Mouse (Mus musculus): ENCODE data around the gene Wbp1.
A peak's percentile ranks its signal among the peaks of the same experiment; 100 is the strongest.

Gene Wbp1

DNA sequence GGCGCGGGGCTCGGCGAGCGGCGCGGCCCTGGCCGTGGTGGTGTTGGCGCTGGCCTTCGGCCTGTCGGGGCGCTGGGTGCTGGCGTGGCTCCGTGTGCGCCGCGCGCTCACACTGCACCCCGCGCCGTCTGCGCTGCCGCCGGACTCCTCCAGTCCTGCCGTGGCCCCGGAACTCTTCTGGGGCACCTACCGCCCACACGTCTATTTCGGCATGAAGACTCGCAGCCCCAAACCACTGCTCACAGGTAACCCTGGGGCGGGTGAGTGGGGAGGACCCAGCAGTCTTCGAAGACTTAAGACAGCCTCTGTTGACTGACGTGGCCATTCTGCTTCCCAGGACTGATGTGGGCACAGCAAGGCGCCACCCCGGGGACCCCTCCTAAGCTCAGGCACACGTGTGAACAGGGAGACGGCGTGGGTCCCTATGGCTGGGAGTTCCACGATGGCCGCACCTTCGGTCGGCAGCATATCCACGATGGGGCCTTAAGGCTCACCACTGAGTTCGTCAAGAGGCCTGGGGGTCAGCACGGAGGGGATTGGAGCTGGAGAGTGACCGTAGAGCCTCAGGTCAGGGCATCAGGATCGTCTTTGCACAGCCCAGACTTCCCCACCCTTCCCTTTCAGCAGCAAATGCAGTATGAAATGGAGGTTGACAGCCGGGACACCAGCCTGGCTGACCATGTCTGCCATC is 5.5 kb downstream of the Wbp1 start:
- DNase-seq, result no peak

DNA sequence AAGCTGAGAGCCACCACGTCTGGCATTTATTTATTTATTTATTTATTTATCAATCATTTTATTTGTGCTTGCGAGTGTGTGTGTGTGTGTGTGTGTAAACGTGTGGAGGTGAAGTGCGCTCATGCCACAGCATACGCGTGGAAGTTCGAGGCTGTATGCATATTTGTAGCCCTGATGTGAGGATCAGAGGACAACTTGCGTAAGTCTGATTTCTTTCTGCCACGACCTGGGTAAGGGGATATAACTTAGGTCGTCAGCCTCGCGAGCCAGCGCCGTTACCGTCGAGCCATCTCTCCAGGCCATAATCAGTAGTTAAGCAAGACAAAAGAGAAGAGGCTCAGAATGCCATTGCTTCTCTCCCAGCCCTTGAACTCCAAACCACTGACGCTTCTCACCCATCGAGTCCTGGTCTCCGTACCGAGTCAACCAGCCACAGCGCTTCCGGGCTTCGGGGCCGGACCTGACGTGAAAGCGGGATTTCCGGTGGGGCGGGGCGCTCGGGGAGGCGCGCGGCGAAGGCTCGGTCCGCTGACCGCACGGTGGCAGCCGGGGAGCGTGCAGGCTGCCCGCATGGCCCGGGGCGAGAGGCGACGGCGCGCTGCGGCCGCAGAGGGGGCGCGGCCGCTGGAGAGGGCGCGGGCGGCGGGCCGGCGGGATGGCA is 6.2 kb downstream of the Wbp1 start, which contains the start of gene Mogs:
Gene Mogs (plus strand): TSS at position 486 of the 661 bp plus-strand sequence.
- peak; percentile 96 for DNase-seq

DNA sequence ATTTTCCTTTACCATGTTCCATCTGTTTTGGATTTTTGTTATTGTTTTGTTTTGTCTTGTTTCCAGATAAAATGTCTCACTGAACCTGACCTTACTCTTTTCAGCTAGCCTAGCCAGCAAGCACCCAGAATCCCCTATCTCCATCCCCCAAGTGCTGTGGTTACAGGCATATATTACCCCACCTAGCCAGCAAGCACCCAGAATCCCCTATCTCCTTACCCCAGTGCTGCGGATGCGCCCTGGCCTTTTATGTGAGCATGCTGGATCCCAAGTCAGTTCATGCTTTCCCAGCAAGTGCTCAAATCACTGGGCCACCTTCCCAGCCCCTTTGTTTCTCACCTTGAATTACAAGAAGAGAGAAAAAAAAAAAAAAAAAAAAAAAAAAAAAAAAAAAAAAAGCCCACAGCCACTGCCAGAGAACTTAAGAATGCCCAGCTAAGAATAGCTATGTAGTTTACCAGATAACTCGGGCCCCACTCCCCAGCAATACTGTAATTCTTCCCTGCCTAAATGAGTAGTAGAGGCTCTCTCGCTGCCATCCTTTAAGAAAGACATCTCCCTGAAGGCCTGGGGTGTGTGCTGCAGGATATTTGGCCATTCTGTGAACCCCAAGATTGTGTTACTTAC is 9.7 kb downstream of the Wbp1 start:
- no peak for DNase-seq

DNA sequence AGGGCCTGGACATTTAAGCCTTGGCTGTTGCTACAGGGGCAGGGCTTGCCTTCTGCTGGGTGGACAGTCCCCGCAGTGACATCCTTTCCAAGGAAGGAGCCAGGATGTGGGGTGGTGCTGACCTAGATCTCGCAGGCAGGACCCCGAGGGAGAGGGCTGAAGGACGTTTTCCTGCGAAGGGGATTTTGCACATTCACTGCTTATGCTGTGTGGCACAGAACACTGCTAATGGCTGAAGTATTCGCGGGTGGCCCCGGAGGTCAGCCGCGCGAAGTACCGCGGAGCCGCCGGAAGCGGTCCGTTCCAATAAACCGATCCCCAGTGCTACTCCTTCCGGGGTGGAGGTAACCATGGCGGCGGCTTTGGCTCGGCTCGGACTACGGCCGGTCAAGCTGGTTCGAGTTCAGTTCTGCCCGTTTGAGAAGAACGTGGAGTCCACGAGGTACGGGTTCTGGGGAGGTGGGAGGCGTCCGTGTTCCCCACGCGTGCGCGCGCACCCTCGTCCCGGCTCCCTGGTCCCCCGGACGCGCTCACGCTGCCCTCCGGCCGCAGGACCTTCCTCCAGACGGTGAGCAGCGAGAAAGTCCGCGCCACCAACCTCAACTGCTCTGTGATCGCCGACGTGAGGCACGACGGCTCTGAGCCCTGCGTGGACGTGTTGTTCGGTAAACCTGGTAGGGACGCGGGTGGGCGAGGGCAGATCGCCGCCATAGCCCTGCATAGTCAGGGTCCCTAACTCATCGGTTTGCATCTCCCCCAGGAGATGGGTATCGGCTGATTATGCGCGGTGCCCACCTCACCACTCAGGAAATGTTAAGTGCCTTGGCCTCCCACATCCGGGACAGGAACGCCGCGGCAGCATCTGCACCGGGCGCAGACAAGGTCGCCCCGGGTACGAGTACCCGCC is 12.3 kb downstream of the Wbp1 start, which contains the start of gene Mrpl53:
Gene Mrpl53 (plus strand): TSS at position 279 of the 907 bp plus-strand sequence.
- peak; percentile 89 for DNase-seq

DNA sequence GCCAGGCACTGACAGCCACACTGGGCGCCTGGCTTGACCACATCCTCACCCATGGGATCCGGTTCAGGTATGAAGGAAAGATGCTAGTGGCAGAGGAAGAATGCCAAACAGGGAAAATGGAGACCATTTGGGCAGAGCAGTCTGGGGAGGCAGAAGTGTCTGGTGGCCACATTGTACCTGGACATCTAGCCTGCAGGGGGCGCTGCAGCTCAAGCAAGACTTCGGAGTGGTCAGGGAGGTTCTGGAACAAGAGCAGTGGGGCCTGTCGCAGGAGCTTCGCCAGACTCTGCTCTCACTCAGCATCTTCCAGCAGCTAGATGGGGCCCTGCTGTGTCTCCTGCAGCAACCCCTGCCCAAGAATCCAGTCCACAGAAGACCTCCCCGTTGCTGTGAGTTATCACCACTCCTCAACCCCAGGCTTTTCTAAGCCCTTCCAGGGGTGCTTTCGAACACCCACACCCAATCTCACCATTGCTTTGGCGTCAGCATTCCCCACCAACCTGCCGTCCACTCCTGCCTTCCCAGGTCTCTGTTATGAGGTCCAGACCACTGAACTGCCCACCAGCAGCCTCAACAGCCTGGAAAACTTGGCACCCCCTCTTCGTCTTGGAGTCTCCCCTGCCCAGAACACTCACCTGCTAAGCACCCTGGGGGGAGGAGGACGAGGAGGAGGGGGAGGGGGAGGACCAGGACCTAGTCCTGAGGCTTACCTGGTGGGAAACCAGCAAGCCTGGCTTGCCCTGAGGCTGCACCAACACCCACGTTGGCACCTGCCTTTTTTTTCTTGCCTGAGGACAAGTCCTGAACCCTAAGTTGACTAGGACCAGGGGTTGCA is 13.6 kb downstream of the Wbp1 start:
- DNase-seq, result peak; percentile 86

DNA sequence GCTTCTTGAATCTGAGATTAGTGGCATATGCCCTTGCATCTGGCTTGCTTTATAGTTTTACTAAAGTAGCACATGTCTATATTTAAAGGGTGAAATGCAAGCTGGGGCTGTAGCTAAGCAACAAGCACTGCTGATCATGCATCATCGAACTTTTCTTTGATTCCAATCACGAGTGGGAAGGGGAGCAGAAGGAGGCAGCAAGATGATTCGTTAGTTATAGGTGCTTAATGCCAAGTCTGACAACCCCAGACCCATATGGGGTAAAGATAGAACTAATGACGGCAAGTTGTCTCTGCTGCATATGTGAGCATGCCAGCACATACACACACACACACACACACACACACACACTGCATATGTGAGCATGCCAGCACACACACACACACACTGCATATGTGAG is 17.2 kb downstream of the Wbp1 start:
- no peak for DNase-seq

DNA sequence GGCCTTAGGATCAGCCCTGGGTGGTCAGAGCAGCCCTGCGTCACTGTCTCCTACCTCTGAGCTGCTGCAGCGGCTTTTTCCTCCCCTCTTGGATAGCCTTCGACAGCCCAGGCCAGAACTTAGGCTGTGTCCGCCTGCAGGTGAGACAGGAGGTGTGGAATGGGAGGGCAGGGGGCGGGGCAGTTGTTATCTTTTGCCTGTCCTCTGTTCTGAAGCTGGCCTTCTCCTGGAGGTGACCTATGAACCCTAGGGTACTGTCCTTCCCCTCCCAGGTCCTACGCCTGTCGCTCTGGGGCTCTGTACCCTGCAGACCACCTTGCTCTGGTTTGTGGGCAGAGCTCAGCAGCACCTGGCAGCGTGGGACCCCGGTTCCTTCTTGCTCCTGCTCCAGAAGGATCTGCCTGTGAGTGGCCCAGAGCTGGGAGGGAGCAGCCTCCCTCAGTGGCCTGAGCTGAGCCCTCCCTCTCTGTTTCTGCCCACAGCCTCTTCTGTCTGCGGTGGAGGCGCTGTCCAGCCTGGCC is 18.2 kb downstream of the Wbp1 start:
- no peak for DNase-seq

DNA sequence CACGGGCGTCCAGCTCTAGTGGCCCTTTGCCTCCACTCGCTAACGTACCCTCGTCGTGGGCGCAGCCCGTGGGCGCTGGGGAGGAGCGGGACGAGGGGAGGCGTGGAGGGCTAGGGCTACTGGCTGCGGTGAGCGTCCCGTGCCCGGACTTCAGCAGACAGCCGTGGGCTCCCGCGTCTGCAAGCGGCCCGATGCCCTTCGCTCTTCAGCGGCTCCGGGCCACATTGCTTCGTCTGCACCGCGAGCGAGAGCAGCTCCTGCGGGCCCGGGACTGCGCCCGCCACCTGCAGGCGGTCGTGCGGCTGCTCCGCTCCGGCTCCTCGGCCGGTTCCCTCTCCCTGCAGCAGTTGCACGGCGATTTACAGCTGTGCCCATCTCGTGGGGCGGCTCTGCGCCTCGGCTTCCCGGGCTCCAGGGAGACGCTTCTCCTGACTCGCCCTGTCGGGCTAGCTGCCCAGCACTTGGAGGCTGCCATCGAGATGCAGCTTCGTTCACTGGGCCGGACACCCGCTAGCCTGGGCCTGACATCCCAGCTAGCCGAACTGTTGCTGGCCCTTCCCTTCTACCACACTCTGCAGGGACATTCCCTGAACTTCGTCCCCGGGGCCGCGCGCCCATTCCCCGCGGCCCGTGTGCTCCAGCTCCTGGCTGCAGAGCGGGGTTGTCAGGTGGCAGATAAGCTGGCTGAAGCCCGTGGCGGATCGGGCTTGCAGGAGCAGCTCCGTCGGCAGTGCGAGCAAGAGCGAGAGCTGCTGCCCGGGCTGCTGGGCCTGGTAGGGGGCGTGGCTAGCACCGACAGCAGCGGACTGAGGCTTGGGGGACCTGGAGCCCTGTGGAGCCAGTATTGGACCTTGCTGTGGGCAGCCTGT is 19.4 kb downstream of the Wbp1 start:
- peak; percentile 84 for DNase-seq

DNA sequence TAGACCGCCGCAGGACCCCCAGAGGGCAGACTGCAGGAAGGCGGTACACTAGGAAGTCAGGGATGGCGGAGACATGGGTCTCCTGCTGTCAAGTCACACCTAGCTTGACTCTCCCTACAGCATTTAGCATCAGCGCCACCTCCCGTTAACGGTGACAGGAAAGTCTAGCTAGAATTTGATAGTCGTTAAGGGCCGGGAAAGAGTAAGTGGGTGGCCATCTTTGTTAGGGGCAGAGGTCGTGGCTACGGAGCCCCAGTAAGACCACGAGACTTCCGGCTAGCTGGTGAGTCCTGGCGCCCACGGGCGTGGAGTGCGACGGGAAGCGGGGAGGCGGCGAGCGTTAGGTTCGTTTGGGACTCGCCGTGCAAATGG is 20.1 kb downstream of the Wbp1 start, which contains the start of the genes Ccdc142 and Gm42688:
Gene Ccdc142 (plus strand): TSS at position 286 of the 372 bp plus-strand sequence.
Gene Gm42688 (plus strand): TSS at position 302 of the 372 bp plus-strand sequence.
- DNase-seq, result peak; percentile 92

DNA sequence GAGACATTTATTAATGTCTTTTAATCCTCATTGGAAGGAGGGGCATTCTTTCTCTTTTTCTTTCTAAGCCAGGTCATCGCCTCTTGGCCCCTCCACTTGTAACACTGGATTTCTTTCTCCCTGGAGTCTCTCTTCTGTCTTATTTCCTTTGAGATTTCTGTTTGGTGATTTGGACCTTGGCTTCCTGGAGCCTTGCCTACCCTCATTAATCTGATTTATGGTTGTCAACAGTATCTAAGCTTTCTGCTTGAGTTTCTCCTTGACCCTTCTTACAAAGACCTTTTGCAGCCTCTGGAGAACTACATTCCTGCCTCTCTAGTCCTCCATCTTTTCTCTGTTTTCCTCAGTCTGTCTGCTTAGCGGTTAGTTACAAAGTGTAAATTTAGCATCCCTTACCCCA is 22.9 kb downstream of the Wbp1 start:
- DNase-seq, result no peak

DNA sequence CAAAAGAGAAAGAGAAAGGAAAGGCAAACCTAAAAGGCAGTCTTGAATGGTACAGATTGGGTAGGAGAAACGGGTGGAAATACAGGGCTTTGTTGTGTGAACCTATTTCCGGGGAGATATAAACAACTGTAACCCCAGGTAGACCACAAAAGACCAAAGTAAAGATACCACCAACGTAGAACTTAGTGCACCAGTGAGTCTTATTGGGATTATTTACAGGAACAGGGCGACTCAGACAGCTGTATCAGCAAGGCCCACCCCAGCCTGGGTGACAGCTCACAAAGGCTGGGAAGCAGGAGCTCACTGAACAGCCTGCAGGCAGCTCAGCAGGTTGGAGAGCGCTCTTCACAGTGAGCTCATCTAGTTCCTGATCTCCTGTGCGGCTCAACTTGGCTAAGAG is 25.4 kb downstream of the Wbp1 start:
- no peak for DNase-seq

DNA sequence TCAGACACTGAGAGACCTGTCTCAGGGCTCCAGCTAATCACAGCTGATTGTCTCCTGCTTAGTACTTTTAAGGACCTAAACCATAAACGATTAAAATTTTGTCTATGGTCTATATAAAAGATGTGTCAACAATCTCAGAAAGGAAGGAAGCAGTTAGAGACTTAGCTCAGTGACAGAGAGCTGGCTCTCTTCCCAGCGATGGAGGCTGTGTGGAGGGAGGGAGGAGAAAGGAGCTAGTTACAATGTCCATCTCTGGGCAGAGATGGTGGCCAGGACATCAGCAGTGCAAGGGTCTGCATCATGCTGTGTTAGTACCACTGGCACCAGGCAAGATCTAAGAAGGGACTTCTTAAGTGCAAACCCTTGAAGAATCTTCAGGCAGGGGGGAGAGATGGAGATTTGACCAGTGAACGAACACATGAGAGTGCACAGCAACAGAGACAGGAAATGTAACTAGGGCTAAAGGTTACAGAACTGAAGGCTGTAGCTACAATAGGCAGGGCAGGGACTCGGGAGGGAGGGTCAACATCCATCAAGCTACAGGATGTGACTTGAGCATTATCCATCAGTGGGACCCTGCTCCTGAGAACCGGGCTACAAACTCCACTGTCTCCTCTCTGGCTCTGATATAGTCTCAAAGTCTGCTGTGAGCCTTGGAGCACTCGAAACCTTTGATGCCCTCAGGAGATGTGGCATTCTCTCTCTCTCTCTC is 28.8 kb downstream of the Wbp1 start:
- no peak for DNase-seq

DNA sequence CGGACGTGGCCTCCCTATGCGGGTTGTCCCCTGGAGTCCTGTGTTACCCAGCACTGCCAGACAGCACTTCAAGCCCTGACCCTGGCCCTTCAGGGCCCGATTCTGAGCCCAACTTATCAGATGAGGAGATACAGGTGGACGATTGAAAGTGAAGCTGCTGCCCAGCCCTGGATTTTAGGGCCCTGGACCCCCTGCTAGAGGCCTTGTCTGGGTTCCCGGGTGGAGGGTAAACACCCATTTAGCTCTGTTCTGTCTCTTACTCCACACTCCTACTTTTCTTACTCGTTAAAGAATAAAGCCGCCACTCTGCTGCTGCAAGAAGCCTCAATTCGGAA is 33.5 kb downstream of the Wbp1 start:
- no peak for DNase-seq

DNA sequence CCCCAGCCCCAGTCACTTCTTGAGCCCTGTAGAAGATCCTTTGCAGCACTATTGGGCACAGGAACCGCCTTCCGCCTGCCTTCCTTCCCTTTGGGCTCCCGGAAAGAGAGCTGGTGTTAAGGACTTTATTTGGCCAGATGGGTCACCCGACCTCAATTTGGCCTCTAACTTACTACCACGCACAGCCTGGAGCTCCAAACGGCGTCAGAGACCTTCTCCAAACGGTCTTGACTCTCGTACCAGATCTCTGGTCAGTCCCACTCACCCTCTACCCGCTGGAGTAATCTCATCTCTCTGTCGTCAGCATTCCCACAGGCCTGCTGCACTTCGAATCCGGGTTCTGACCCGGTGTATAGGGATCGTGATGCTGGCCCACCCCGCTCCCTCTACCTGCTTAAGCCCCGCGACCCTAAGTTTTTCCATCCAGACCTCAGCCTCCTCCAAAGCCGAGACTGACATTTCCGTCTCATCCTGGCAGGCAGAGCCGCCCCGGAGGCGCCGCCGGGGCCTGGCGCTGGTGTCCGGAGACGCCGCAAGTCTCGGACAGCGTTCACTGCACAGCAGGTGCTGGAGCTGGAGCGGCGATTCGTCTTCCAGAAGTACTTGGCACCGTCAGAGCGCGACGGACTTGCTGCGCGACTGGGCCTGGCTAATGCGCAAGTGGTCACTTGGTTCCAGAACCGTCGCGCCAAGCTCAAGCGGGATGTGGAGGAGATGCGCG is 34.0 kb downstream of the Wbp1 start:
- DNase-seq, result peak; percentile 55

DNA sequence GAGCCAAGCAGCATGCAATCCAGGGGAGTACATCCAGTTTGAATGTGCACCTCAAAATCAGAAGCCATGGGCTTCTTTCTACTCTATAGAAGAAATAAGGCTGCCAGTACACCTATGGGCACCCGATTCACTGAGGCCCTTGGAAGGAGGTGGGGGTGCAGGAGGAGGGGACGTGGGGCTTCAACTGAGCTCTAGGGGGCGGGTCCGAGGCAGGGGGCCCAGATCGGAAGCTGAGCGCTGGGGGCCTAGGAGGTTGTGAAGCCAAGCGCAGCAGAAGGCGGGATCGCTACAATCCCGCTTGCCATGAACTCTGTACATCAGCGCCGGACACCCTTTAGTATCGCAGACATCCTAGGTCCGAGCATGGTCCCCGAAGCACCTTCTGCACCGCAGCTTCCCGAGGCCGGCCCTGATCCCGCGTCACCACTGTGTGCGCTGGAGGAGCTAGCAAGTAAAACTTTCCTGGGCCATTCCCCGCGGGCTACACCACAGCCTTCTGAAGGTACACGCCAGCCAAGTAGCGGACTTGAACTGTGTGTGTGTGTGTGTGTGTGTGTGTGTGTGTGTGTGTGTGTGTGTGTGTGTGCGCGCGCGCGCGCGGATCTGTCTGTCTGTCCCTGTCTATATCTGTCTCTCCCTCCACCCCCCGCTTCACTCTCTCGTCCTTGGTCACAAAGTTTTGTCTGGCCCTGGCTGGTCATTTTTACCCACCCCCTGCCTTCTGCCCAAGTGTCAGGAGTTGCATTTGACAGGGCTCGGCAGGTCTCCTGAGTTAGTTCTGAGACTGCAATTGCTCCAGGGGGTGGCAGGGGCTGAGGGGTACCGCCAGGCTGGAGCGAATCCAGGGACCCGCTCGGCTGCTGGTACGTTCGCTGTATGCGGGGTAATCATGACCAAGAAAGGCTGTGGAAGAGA is 35.0 kb downstream of the Wbp1 start, which contains the start of gene Lbx2:
Gene Lbx2 (plus strand): TSS at position 247 of the 915 bp plus-strand sequence.
- DNase-seq, result peak; percentile 39

DNA sequence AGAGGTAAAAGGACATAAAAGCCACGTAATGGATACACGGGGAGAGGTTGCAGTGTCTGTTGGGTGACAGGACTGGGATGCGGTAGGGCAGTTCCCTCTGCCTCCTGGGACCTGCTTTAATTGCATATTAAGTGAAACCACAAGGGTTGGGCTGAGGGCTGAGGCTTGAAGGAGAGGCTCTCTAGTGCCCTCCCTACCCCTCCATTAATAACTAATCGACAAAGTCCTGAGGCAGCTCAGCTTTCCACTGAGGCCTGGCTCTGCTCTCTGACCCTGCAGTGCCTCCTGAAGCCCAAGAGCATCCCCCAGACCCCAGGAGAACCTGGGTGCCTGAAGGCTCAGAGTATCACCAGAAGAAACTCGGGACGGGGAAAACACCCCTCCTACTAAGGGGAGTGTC is 36.9 kb downstream of the Wbp1 start:
- DNase-seq, result no peak

DNA sequence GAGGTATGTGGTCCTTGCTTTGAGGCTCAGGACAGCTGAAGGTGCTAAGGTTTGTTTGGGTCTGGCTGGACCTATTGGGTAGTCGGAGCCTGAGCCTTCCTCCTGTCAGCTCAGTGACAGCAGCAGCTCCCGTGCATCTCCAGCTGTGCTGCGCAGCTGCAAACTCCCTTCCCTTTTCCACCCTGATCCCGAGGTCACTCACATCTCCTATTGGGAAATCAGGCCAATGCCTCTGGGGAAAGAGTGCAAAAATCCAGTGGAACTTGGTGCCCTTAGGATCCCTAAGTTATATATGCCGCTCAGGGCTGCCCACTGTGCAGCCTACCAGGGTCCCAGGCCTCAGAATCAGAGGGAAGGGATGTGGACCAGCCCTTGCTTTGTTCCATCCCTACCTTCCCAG is 37.9 kb downstream of the Wbp1 start:
- DNase-seq, result no peak

DNA sequence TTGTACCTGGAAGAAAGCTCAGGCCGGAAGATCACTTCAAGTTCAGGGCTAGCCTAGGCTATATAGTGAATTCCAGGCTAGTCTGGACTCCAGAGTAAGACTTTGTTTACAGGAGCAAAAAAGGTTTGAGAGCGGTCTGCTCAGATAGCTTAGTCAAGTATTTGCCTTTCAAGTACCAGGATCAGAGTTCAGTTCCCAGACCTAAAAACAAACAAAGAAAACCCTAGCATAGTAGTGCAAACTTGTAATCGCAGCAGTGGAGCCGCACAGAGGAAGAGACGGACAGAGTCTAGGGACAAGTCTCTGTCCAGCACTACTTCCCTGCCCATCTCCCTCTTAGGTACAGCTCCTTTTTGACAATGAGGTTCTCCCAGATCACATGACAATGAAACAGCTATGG is 41.1 kb downstream of the Wbp1 start:
- DNase-seq, result no peak
